Mouse (Mus musculus): ENCODE data around the gene Cfl1.

DNA sequence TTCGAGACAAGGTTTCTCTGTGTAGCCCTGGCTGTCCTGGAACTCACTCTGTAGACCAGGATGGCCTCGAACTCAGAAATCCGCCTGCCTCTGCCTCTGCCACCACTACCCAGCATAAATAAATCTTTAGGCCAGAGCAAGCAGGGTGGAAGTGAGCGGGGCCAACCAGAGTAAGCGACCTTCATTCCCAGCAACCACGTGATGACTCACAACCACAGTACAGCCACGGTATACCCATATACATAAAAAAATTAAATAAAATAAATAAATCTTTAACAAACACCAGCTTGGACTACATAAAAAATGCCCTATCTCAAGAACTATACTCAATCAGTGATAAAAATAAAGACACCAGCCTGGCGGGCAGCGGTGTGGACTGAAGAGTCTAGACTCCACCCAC, 53.1 kb downstream of the Cfl1 start:
- TF ChIP-seq TAL1 (conservative IDR thresholded peaks at IDR 0.05; ENCODE audit: low read depth, low read length), result no peak
- TF ChIP-seq CTCF (IDR thresholded peaks at IDR 0.05; ENCODE audit: low read depth, low read length), result no peak
- no peak for TF ChIP-seq GATA1 (IDR thresholded peaks at IDR 0.05; ENCODE audit: borderline replicate concordance, low read length)

Measured in G1E (cell line).